Mouse (Mus musculus) ES-E14 (cell line): Measurements from ENCODE around the gene Foxn3. TPM values are rescaled to one million over a fixed set of nuclear protein-coding genes. Genes with fewer than 3 reads are reported as not detected.

ENCODE experiments used
- DNase-seq: peaks from one replicate; pipeline ENCODE4 v3.0.0-alpha.2; 2013; ENCODE audit warnings: low read depth, low spot score
- H3K27ac ChIP-seq: 2 replicates; pipeline ENCODE4 v1.5.1; 2012; ENCODE audit warnings: low read depth, mild to moderate bottlenecking, low read length, moderate library complexity, mixed read lengths; ENCODE audit not compliant: poor library complexity, insufficient read depth, severe bottlenecking
- H3K36me3 ChIP-seq: 2 replicates; pipeline ENCODE4 v1.6.1; 2012; ENCODE audit warnings: mild to moderate bottlenecking, low read length, moderate library complexity, mixed read lengths; ENCODE audit not compliant: control insufficient read depth, poor library complexity, insufficient read depth, severe bottlenecking
- H3K4me1 ChIP-seq, 2 experiments: fragments of 150-350 bp in 1 of 2; sonication (generic) in 1 of 2; 2 replicates each; pipeline ENCODE4 v1.6.1; 2012; ENCODE audit warnings: low read length in 2 of 2, mild to moderate bottlenecking in 1 of 2, mixed read lengths in 1 of 2; ENCODE audit not compliant: control insufficient read depth in 2 of 2, insufficient read depth in 2 of 2, poor library complexity in 1 of 2
- H3K4me3 ChIP-seq, 2 experiments: fragments of 150-350 bp in 1 of 2; sonication (generic) in 1 of 2; 2 replicates each; pipeline ENCODE4 v1.5.1; 2012; ENCODE audit warnings: low read length in 2 of 2, low read depth in 1 of 2, mild to moderate bottlenecking in 1 of 2, mixed read lengths in 1 of 2; ENCODE audit not compliant: insufficient read depth in 1 of 2, poor library complexity in 1 of 2, severe bottlenecking in 1 of 2
- H3K9ac ChIP-seq: 2 replicates; pipeline ENCODE4 v1.6.1; 2012; ENCODE audit warnings: low read depth, mild to moderate bottlenecking, low read length, mixed read lengths; ENCODE audit not compliant: poor library complexity, insufficient read depth, severe bottlenecking
- H3K9me3 ChIP-seq: fragments of 150-350 bp; sonication (generic); 2 replicates; pipeline ENCODE4 v1.6.1; 2012; ENCODE audit warnings: low read depth, mild to moderate bottlenecking, low read length; ENCODE audit not compliant: control insufficient read depth, insufficient read depth
- CHD2 ChIP-seq: IDR thresholded peaks from 2 replicates; pipeline ENCODE4 v1.6.1; 2014; ENCODE audit warnings: mild to moderate bottlenecking, low read depth, low read length, inconsistent platforms
- HCFC1 ChIP-seq: IDR thresholded peaks from 2 replicates; pipeline ENCODE4 v1.6.1; 2012; ENCODE audit warnings: low read length, inconsistent platforms, borderline replicate concordance; ENCODE audit not compliant: insufficient read depth
- MAFK ChIP-seq: IDR thresholded peaks from 2 replicates; pipeline ENCODE4 v1.6.1; 2014; ENCODE audit warnings: mild to moderate bottlenecking, low read depth, low read length, inconsistent platforms; ENCODE audit not compliant: insufficient read depth
- ZC3H11A ChIP-seq: IDR thresholded peaks from 2 replicates; pipeline ENCODE4 v1.6.1; 2012; ENCODE audit warnings: low read depth, mild to moderate bottlenecking, inconsistent platforms, low read length, borderline replicate concordance
- ZNF384 ChIP-seq: IDR thresholded peaks from 2 replicates; pipeline ENCODE4 v1.6.1; 2012; ENCODE audit warnings: low read depth, low read length, inconsistent platforms
- in situ Hi-C, 2 experiments: fragments of 600-800 bp; cut with MboI; formaldehyde crosslinking; loops; one replicate each; pipeline ENCODE4 v1.15.1; 2025; ENCODE audit warnings: low sequenced_read_pairs in 2 of 2, inconsistent platforms in 1 of 2; ENCODE audit not compliant: unreplicated experiment in 2 of 2
- total RNA-seq: library from RNA; depleted of rRNA; stranded (reverse); fragments of 300-350 nt; gene quantifications from 2 replicates; pipeline ENCODE4 v1.2.3, GENCODE M21; 2012

The Foxn3 gene
- total RNA-seq, 1 experiment = 34.6 TPM

GRCm38 (mm10) chr12:99515481-99515880 is 47.9 kb downstream of the Foxn3 start:
- Histone ChIP-seq H3K4me3 (no peak overlapping the region), H3K4me1 (no peaks in the 10 kb centered on the region), H3K27ac (no peak overlapping the region), H3K9me3 (no peaks in the 10 kb centered on the region), H3K36me3 (no peaks in the 10 kb centered on the region), H3K9ac (no peak overlapping the region)
- no peak for DNase-seq
- in situ Hi-C loops = no loop called here
- no peak for TF ChIP-seq ZC3H11A

- Histone ChIP-seq H3K36me3 (no peaks in the 10 kb centered on the region), H3K9ac (no peak overlapping the region), H3K9me3 (no peaks in the 10 kb centered on the region), H3K4me3 (no peak overlapping the region), H3K4me1 (no peaks in the 10 kb centered on the region), H3K27ac (no peak overlapping the region)
- no peak for DNase-seq
- in situ Hi-C loops = no loop called here
- no peak for TF ChIP-seq MAFK
Observed at GRCm38 (mm10) chr12:99511644-99512043, 51.7 kb downstream of the Foxn3 start.

DNA sequence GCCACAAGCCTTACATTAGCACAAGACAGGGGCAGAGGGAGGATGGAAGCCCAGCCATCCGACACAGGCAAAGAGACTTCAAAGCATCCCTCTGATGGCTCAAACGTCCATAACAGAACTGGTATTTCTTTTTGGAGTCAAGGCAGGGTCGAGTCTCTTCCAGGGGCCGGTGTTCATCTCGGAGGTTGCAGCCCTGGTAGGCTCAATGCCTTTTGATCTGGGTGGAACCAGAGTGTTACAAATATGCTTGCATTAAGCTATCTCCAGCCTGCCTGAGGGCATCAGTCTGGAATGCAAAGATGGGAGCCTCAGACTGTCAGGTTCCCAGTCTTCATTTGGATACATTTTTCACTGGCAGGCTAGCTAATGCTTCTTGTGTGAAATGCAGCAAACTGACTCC is 52.6 kb downstream of the Foxn3 start:
- no peak overlapping the region for H3K9ac ChIP-seq
- no peaks in the 10 kb centered on the region for H3K9me3 ChIP-seq
- no peaks in the 10 kb centered on the region for H3K4me1 ChIP-seq
- no peaks in the 10 kb centered on the region for H3K36me3 ChIP-seq
- DNase-seq = no peak
- TF ChIP-seq ZC3H11A (no peak), HCFC1 (no peak), ZNF384 (no peak), CHD2 (no peak), MAFK (no peak)
- in situ Hi-C loops = no loop called here
- no peak overlapping the region for H3K4me3 ChIP-seq
- H3K27ac ChIP-seq = no peak overlapping the region

DNA sequence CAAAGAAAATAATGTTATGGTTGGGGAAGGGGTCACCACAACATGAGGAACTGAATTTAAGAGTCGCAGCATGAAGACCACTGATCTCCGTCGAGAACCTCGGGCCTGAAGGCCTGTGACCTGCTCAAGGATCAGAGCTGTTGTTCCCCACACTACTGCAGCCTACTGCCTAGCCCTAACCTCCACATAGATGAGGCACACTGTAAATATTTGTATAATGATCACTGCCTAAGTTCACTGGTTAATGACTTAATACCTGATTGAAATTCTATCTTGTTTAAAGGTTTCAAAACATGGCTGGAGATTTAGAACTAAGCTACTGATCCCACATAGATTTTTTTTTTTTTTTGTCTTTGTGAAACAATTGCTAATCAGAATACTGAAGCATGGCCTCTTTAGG is 61.2 kb downstream of the Foxn3 start:
- DNase-seq = no peak
- Histone ChIP-seq H3K4me1 (peaks cover 0 to 2% of the 10 kb centered on the region in 2 experiments; a peak in 2 of 4 replicates), H3K27ac (no peak overlapping the region), H3K4me3 (no peak overlapping the region), H3K36me3 (no peaks in the 10 kb centered on the region), H3K9ac (no peak overlapping the region), H3K9me3 (no peaks in the 10 kb centered on the region)
- in situ Hi-C loops = no loop called here
- TF ChIP-seq ZC3H11A (no peak), MAFK (no peak), ZNF384 (no peak), HCFC1 (no peak), CHD2 (no peak)

- H3K9me3 ChIP-seq = no peaks in the 10 kb centered on the region
- H3K9ac ChIP-seq = no peak overlapping the region
- in situ Hi-C loops = no loop called here
- peaks cover 0 to 4% of the 10 kb centered on the region in 2 experiments; a peak in 2 of 4 replicates for H3K4me1 ChIP-seq
- no peak for DNase-seq
- H3K4me3 ChIP-seq = no peak overlapping the region
- TF ChIP-seq ZNF384 (no peak), HCFC1 (no peak)
- H3K36me3 ChIP-seq = no peaks in the 10 kb centered on the region
- H3K27ac ChIP-seq = no peak overlapping the region
Observed at GRCm38 (mm10) chr12:99498978-99499694, 64.2 kb downstream of the Foxn3 start.
